Mouse (Mus musculus): ENCODE measurements at regions not wholly inside any gene's neighbourhood (a gene's known extent, or its start where the extent isn't known, plus 50 kb on each side); places are given as distances from the start of the nearest gene placed in this dataset.

DNA sequence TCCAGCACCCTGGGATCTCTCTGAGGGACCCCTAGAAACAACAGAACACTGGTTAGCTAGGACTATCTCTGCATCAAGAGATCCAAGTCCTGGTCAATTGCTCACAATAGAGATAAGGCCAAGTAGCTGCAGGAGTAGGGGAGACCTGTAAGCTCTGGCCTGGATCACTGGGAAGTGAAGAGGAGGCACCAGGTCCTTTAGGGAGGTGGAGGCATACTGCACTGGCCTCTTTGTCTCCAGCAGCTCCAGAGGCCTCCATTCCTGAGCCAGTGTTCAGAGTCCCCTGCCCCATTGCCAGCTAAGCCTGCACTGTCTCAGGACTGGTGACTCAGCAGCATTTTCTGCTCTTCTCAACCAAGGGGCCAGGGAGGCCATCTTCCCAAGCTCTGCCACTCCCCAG lies 262.3 kb upstream of the Gm4791 start:
- DNase-seq: peak; percentile 36

DNA sequence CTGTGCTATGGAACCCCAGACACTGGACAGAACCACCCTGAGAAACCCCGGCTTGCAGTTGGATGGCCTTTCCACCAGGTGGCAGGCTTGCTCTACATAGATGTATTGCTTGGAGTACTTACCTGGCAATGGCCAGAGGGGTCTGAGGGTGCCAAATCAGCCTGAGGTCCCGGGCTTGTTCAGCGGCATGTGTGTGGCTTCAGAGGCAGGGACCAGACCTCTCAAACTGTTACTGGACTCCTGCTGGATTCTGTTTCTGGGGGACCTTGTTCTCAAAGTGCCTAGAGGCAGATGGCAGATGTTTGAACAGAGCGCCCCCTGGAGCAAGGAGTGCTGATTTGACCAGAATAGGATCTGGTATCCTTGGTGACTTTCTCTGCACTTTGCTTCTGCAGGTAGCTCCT lies 262.9 kb upstream of the Gm4791 start:
- peak; percentile 88 for DNase-seq

DNA sequence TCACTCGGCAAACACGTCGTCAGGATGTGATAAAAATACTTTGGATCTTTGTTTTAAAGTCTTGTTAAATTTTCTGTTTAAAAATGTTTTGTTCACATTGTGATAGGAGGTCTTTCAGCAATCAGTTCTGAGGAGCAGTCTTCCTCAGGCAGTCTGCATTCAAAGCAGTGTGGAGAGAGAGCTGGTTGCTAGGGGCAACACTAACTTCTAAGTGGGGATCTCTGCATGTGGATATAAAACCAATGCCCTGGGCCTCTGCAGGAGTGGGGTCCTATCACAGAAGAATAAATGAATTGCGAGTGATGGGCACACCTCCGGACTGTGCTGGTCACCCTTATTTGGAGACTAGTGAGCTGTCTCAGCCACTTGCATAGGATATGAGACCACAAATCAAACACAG lies 270.1 kb upstream of the Gm4791 start:
- DNase-seq: no peak

DNA sequence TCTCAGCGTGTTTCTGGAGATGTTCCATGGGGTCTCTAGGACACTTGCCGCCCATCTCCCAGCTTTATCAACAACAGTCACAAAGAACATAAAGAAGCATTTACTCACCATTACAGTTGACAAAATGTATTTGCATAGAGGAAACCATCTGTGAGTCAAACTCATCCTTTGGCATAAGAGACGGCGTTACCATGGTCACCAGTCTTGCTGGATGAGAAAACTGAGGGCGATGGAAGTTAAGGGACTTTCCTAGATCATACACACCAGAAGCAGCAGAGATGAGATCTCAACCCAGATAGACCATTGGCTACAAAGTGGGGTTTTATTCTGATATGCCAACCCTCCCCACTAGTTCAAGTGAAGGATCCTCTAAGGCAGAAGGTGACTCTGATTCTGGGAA lies 274.3 kb upstream of the Gm4791 start:
- DNase-seq: no peak

DNA sequence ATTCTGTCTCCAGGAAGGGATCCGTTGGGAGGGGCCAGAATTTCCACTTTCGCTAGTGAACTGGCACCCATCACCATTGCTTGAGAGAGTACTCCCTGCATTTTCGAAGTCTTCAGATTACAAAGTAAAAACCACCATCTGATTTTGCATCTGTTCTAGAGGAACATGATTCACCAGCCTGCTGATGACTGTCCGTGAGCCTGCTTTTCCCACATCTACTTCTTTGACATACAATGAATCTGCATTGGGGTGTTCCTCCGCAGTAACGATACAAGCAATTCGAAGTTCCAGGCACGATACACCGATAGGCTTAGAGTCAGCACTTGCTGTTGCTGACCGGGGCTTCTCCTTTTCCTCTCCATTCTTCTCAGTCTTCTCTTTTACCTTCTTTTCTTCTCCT lies 285.1 kb upstream of the Gm4791 start:
- DNase-seq: no peak

DNA sequence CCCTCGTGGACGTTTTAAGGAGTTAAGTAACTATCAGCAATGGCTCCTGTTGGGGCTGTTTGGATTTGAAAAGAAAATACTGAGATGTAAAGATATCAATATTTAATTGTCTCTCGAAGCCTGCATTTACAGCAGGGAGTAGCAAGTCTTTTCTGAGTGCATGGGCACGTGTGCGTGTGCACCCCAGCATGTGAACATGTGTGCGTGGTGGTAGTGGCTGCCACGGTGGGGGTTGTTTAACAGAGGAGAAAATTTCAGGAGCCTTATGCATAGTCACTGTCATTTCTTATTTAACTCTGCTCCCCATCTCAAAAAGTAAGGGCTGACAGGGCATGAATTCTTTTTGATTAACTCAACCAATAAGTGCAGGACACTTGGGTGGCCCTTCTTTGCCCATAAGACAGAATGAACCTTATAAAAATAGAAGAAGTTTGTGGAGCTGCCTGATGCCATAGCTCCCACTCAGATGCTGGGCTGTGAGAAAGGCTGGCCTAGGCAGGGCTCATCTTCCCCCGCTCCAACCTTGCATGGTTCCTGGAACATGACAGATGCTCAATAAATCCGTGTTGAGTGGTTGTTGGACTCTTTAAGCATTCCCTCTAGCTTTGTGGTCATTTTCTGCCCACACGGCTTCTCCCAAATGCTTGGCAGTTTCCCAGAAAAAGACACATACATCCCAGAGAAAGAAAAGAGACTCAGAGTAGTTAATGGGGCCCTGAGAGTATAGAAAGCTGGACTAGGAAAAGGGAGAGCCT lies 294.2 kb upstream of the Gm4791 start:
- DNase-seq: peak; percentile 54

DNA sequence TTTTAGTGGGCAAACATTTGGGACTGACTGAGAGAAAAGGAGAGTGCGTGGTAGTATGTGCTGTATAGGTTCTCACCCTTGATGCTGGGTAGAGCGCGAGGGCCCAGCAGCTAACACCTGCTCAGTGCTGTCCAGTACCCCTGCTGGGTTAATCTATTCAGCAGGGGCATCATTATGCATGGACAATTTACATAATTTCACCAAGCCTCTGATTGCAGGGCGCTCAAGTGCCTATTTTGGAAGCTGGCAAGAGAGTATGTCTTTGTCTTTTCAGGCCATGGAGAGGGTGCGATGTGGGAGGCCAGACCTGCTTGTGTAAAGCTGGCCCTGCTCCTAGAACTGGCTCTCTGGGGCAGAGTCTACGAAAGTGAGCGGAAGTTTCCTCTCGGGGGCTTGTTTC lies 294.9 kb upstream of the Gm4791 start:
- peak; percentile 94 for DNase-seq

DNA sequence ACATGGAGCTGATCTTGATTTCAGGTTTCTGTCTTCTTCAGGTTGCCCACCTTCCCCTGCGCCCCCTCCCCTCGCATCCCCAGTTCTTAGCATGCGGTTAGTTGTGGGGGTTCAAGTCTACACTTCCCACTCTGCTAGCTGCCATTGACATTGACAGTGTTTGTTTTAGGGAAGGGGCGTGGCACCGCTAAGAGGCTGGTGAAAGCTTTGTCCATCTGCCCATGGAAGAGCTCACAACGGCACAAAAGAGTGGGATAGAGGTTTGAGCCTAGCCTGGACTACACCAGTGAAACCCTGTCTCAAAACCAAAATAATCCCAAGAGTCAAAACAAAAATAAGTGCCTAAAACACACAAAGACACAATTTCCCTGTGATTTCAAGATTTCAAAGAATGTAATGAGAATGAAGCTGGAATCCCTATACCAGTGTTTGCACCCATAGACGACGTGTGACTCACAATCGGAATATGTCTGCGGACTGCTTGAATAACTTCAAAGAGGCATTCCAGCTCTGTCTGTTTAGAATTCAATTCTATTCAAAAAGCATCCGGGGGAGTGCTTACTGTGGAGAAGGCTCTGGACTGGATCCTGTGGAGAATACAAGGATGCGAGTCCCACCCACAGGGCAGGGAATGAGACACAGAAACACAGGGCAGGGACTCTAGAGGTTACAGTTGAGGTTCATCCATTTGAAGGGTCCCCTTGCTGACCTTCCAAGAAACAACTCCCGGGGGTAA lies 295.5 kb upstream of the Gm4791 start:
- DNase-seq: peak; percentile 55

DNA sequence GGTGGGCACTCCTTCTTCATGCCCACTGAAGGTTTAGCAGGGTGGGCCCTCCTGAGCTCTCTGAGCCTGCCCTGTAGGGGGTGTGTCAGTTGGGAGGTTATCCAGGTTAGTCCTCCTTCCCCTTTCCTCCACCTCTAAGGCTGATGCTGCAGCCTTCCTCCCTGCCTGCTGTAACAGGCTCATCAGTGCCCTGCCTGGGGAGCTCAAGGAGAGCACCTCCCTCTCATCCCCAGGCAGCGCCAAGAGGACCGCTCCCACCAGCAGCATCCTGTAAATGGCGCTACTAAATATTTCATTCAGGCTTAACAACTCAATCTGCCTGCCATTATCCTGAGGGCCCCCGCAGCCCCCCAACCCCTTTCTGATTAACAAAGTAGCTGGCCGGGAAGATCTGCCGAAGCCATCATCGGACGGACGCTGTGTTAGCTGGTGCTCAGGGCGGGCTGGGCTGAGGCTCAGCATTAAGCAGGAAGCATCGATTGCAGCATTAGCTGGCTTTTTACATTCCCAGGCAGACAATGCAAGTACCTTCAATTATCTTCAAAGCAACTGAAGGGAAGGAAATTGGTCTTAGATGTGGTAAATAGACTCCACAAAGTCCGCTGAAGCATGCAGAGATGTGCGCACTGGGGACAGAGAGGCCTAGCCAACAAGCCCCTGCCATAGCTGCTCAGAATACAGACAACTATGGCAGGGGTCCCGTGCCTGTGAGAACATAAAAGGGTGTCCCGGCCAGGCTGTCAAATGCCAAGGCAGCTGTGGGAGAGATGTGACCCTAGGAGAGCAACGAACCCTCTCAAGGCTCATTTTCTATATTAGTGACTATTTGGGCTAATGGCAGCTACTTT lies 296.3 kb upstream of the Gm4791 start:
- peak; percentile 68 for DNase-seq

DNA sequence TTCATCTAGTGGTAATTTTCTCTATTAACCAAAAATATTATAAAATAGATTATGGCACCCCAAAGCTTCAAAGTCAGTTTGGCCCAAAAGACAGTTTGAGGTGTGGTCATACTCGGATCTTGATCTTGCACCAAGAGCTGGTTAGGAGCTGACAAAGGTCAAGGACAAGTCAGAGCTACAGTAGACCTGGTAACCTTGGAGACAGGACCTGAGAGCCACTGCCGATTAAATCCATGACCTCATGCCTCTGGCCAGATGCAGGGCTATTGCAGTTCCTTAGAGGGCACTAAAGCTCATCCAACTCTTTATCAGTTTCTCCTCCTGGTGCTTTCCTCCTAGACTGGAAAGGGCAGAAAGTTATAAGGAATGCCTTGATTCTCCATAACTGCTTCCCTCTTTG lies 302.4 kb upstream of the Gm4791 start:
- no peak for DNase-seq

DNA sequence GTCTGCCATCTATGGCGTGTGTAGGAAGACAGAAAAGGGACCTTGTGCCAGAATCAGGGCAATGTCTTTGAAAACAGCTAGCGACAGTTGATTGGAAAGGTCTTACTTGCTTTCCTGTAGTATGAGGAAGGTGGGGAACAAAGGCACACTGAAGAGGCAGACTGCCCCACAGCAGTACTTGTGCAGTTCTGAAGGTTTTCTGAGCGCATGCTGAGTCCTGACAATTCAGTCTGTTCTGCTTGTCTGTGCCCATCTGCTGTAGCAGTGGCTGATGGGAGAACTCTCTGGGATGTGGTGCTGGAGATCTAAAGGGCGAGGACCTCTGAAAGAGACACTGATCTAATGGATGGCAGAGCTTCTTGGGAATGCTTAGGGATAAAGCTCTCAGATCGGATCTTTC lies 309.2 kb upstream of the Gm4791 start:
- peak; percentile 6 for DNase-seq

DNA sequence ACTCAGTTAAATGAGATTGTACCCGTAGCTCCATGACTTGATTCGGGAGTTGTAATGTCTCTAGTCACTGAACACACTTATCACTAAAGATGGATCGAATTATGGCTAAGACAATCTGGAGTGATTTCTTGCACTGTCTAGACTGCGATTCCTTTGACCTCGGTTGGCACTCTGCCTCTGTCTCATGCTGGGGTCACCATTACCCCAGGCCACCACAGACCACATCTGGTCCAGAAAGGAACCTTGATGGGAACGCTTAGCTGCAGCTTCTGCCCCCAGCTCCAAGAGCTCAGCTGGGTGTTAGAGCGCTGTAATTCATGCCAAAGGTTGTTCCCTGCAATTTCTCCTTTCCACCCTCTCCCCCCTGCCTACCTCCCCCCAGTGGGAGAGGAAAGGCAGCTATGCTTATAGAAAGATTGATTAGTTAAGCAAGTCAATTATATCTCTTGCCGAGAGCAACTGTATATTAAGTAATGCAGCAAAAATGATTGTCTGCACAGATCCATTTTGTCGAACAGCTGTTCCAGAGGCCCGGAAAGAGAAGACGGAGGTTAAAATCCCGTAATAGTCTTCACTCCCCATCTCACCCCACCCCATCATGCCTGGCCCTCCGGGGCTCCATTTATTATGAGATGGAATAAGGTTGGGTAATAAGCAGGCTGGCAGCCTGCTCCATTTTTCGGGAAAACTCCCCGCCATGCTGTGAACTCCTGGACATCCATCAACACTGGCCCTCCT lies 314.3 kb upstream of the Gm4791 start:
- no peak for DNase-seq

DNA sequence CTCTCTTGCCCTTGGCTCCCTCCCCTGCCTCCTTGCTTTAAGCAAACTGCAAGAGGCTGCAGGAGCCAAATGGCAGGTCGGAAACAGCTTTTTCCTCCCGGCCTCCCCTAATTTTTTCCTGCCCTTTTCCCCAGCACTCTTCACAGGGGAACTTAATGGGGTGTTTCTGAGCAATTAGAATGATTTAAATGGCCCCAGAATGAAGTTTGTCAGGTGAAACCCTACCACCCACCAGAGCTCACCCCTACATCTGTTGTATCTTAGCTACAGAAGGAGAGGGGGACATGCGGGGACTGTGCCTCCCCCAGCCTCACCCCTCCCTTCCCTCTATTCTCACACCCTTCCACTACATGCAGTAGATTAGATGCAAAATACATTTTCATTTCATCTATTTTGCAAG lies 326.5 kb upstream of the Gm4791 start:
- DNase-seq: no peak

DNA sequence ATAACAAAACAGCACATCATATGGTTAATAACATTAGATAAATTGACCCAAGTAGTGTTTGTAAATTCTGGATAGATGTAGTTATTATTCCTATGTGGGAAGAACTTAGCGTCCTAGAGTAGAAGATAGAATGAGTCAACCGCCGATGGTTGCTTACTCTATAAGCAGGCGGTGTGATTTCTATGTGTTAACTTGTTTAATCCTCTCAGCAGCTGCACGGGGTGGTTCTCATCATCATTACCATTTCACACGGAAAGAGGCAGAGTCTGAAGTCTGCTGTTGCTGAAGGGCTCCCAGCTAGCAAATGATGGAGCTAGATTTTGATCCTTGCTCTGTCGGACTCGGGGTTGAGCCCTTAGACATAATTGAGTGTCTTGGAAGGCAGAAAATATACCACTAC lies 334.6 kb upstream of the 4931429L15Rik start:
- no peak for DNase-seq

DNA sequence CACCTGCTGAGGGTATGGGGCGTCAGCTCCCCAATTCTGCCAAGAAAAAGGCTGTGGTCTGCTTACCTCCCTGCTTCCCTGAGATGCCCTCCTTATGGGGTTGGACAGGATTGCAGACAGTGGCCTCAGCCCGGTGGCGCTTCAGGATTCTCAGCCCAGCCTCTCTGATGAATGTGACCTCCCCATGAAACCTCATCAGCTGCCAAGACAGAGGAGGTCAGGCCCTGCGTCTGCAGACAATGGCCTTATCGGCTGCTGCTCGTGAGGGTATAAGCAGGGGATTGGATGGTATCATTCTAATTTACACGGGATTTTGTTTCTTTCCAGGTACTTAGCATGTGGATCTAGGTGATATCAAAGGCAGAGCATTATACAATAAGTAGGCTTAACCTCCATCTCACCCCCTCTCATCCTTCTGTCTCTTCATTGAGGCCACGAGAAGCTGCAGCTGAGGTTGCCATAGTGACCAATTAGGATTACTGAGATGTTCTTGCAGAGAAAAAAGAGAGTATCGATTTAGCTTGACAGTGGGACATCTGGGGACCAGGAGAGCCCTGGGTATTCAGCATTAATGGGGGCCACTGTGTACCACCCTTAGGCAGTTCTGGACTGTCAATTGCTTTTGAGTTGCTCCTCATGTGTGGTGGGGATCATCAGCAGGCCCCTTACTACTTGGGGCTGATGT lies 327.6 kb upstream of the 4931429L15Rik start:
- DNase-seq: peak; percentile 88

DNA sequence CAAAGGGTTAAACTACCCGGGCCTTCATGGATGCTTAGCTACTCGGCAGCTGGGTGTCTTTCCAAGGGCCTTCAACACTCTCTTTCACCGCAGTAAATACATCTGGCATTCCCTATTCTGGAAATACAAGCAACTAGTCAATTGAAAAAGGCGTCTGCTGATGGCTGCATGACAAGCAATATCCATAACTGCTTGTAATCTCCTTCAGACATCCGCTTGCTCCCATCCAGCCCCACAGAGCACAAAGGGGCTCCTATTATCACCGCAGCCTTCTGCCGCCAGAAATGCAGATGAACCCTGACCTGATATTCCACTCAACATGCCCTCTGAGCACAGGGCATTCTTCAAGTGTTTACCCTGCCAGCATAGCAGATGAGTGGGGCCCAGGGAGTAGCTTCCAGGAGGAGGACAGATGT lies 325.7 kb upstream of the 4931429L15Rik start:
- DNase-seq: peak; percentile 91

DNA sequence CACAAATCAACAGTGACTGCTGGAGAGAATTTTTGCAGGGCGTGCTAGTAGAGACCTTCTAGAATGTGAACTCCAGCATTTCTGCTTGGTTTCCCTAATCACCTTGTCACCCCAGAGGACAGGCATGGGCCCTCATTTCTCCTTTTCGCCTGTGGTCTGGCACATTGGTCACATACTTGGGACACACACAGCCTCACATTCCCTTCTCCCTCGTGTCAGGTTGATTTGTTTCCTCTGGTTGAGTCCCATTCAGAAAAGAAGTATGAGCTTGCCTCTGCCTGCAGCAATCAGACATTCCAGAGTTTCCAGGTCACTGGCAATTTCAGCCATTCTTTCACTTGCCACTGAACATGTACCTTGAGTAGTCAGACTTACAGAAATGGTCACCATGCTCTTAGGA lies 323.8 kb upstream of the 4931429L15Rik start:
- DNase-seq: peak; percentile 97

DNA sequence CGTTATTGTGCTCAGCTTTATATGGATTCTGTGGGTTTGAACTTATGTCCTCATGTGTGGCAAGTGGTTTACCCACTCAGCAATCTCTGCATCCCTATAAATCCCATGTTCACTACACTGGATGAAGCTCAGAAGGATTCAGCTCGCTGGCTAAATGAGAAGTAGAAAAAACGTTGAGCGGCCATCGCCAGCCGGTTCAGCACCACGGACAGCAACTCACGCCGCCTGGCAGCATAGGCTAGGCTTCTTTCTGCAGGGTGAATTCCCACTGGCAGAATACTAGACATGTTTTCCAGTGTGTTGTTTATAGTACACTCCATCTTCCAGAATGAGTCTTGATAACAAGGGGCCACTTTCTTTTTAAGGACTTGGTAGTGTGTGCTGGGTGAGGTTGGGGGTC lies 322.9 kb upstream of the 4931429L15Rik start:
- peak; percentile 81 for DNase-seq

DNA sequence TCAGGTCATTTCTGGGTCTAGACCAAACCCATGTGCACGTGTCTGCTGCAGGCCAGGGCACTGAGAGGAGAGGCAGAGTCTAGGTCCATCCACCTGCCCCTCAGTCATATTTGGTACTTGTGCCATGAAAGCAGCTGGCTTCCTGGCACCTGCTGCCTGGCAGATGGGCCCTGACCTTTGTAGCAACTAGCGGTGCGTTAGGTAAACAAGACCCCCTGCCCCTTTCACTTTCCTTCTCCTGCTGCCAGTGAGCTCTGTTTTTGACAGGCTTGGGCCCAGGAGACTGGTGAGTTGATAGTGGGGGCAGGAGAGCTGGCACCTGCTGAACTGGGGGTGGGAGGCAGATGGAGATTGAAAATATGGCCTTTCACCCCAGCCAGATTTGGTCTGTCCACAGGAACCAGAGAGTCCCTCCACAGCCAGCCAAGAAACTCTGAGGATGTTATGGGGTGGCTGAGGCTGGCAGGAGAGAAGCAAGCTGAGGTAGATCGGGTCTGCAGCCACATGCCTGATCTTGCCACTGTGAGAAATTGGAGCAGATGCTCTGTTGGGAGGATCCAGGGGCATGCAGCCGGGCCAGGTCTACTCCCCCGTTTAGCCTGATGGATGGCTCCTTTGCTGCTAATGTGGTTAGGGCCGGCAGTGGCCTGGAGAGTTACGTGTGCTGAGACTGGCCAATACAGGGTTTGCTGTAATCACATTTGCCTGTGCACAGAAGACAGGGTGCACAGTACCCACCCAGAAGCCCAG lies 316.6 kb upstream of the 4931429L15Rik start:
- DNase-seq: peak; percentile 66

DNA sequence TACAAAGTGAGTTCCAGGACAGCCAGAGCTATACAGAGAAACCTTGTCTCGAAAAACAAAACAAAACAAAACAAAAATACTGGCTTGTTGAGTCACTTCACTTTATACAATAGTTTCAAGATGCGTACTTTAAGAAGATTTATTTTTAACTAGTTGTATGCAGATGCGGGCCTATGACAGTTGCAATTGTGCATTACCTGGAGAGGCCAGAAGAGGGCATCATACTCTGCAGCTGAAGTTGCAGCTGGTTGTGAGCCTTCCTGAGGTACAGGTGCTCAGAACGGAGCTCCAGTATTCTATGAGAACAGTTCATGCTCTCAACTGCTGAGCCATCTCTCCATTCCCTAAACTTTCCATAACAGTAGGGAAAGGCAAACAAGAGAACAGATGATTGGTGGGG lies 314.2 kb upstream of the 4931429L15Rik start:
- DNase-seq: no peak

DNA sequence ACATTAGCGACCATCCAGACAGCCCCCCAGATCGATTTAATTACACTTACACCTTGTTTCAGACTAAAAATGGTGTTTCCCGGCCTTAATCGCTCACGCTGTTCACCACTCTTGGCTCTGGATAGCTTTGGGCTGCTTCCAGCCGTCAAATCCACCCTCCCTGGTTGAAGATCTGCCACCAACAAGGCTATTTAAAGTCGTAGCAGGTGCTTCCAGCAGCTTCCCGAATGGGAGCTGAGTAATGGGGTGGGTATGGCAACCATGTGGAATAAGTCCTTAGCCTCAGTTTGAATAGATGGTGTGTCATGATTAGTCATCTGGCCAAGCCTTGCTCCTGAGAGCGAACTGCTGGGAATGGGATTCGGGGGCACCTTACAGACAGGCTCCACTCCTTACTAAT lies 312.8 kb upstream of the 4931429L15Rik start:
- DNase-seq: no peak

DNA sequence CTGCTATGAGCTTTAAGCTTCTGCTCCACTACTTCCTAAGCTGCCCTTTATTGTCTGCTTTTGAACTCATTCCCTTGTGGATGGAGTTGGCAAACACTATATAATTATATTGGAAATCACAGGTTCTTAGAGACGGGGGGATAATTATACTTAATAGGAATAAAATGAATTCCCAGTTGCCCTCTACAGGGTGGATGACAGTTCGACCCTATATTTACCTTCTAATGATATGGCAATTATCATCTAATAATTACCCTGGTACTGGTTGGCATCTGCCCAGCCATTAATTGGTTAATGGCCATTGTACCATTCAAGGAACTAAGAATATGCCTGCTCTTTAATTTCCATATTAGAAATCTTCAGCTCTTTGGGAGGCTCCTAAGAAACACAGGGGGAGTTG lies 302.5 kb upstream of the 4931429L15Rik start:
- no peak for DNase-seq

Measured in retina, postnatal 1 day (tissue).